Mouse (Mus musculus) adrenal gland, adult (tissue): ENCODE measurements around the gene Rps27a.

Experiments used
- DNase-seq, 2 experiments: peaks; one replicate each; pipeline ENCODE4 v3.0.0; 2022 to 2023; ENCODE audit warnings: low spot score in 1 of 2; ENCODE audit not compliant: inconsistent age in 2 of 2

Gene Rps27a

GRCm38 (mm10) chr11:29514325-29514681 is 33.6 kb downstream of the Rps27a start:
- DNase-seq, result no peak

- DNase-seq, result peak in 1 of 2 experiments; percentile 60
Measured at GRCm38 (mm10) chr11:29512818-29513535, 34.9 kb downstream of the Rps27a start.

DNA sequence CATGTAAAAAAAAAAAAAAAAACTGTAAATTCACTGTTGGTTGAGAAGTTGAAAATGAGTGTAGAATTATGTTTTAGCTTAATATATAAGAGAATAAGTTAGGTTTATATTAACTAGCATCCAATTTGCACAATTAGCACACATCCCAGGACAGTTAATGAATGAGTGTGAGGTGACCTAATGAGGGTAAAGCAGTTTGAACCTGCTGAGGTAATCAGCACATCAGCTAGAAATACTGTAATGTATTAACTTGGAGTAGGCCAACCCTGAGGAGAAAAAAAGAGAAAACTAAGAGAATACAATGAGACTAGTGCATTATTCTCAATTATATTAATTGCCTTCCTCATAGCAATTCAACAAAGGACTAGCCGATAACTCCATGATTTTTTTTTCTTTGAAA is 38.5 kb downstream of the Rps27a start:
- DNase-seq, result no peak

DNA sequence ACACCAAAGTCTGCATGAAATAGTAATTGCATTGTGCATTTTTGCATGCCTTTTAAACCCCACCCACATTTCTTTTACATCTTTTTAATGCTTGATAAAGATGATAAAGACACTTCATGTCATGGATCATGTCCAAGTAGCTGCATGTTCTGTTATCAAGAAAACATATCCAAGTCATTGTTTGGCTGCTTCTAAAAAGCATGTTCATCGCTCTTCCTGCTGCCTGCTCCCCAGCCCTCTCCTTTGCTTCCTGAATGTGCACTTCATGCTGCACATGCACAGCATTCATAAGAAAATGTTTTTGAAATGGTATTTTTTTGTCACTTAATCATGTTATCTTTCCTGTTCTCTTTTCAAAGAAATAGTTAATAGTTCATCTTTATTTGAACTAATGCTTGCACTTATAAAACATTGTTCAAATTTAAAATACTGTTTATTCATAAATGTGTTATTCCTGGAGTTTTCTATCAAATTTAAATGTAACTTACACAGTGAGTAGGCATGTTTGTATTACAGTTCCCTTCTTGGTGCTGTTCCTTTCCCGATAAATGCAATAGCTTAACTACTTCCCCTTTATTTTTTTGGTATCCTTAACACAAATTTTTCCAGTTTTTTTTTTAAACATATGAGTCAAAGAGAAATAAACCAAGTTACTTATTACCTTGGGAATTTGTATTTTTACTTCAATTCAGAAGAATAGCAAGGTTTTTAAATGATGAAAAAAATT is 42.8 kb downstream of the Rps27a start:
- DNase-seq, result no peak

- no peak for DNase-seq
Measured at GRCm38 (mm10) chr11:29503948-29504893, 43.7 kb downstream of the Rps27a start.

DNA sequence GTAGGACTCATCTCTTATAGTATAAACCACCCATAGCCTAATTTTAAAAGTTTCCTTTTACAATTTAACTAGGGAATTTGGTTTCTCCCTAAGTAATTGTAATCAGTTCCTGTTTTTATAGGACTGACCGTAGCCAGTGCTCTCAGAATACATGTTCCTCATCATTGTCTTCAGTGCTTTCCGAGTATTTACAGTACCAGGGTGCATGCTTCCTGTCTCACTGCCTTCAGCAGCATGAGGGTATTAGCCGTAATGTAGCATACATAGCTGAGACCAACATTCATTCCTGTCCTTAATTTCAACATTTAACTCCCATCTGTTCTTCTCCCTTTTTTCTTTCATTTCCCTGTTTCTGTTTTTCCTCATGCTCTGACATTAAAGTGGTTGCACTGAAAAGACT is 50.9 kb downstream of the Rps27a start:
- DNase-seq, result no peak
